Mouse (Mus musculus) left cerebral cortex, adult 11 months (tissue): ENCODE results near the gene Atad5.
"Not testable (repeated sequence)": the region's sequence is repeated elsewhere in the genome, so short reads cannot be mapped to it uniquely, and the experiment has no call there.

ENCODE experiments used
- DNase-seq: peaks from one replicate; pipeline ENCODE4 v3.0.0; 2022; ENCODE audit warnings: low spot score

Gene Atad5

GRCm38 (mm10) chr11:80088917-80089816 is at the start of gene Atad5:
Gene Atad5, plus strand, starts transcription at chr11:80089400.
- peak; percentile 72 for DNase-seq

GRCm38 (mm10) chr11:80042615-80043418 is 46.4 kb upstream of the Atad5 start:
- no peak for DNase-seq

- DNase-seq: no peak
Measured at GRCm38 (mm10) chr11:80043419-80043817, 45.8 kb upstream of the Atad5 start.

GRCm38 (mm10) chr11:80046856-80047255 is 42.3 kb upstream of the Atad5 start:
- DNase-seq: no peak

- DNase-seq: no peak
Measured at GRCm38 (mm10) chr11:80050088-80050487, 39.1 kb upstream of the Atad5 start.

- DNase-seq: no peak
Measured at GRCm38 (mm10) chr11:80052456-80052855, 36.7 kb upstream of the Atad5 start.

- DNase-seq: no peak
Measured at GRCm38 (mm10) chr11:80053171-80053570, 36.0 kb upstream of the Atad5 start.

- no peak for DNase-seq
Measured at GRCm38 (mm10) chr11:80054659-80055058, 34.5 kb upstream of the Atad5 start.

- DNase-seq: no peak
Measured at GRCm38 (mm10) chr11:80056141-80056540, 33.1 kb upstream of the Atad5 start.

GRCm38 (mm10) chr11:80062159-80062558 is 27.0 kb upstream of the Atad5 start:
- DNase-seq: peak; percentile 33

GRCm38 (mm10) chr11:80066373-80066772 is 22.8 kb upstream of the Atad5 start:
- DNase-seq: not testable (repeated sequence)

- DNase-seq: no peak
Measured at GRCm38 (mm10) chr11:80067558-80067957, 21.6 kb upstream of the Atad5 start.

GRCm38 (mm10) chr11:80069815-80070214 is 19.4 kb upstream of the Atad5 start:
- no peak for DNase-seq

- no peak for DNase-seq
Measured at GRCm38 (mm10) chr11:80071039-80071438, 18.2 kb upstream of the Atad5 start.

- no peak for DNase-seq
Measured at GRCm38 (mm10) chr11:80072365-80072764, 16.8 kb upstream of the Atad5 start.

- no peak for DNase-seq
Measured at GRCm38 (mm10) chr11:80075608-80076277, 13.5 kb upstream of the Atad5 start.

GRCm38 (mm10) chr11:80077784-80078545 is 11.2 kb upstream of the Atad5 start:
- no peak for DNase-seq

GRCm38 (mm10) chr11:80078831-80079230 is 10.4 kb upstream of the Atad5 start:
- DNase-seq: no peak

GRCm38 (mm10) chr11:80079751-80080150 is 9.4 kb upstream of the Atad5 start:
- DNase-seq: no peak

GRCm38 (mm10) chr11:80080381-80080825 is 8.8 kb upstream of the Atad5 start:
- no peak for DNase-seq
